Mouse (Mus musculus) R1 (cell line): ENCODE measurements at regions not wholly inside any gene's neighbourhood (a gene's known extent, or its start where the extent isn't known, plus 50 kb on each side); places are given as distances from the start of the nearest gene placed in this dataset.
A peak's percentile ranks its signal among the peaks of the same experiment; 100 is the strongest.

Experiments used
- DNase-seq: peaks from one replicate; pipeline ENCODE4 v3.0.0-alpha.2; 2018; ENCODE audit warnings: low read depth, low spot score

DNA sequence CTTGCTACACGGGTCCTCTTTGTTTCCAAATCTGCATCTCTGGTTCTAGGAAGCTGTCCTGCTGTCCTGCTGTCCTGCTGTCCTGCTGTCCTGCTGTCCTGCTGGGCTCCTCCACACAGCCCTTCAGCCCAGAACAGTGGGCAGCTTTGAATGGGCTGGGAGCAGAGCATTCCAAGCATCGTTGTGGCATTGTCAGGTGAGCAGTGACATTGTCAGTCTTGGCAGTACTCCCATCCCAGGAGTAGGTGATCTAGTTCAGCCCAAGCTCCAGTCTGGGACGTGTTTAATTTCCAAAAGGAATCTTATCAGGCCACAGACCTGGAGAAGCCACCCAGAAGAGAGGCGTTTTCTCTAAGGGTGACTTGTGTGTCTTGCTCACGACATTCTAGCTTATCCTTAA, 99.4 kb upstream of the Foxn2 start:
- DNase-seq = peak; percentile 39

DNA sequence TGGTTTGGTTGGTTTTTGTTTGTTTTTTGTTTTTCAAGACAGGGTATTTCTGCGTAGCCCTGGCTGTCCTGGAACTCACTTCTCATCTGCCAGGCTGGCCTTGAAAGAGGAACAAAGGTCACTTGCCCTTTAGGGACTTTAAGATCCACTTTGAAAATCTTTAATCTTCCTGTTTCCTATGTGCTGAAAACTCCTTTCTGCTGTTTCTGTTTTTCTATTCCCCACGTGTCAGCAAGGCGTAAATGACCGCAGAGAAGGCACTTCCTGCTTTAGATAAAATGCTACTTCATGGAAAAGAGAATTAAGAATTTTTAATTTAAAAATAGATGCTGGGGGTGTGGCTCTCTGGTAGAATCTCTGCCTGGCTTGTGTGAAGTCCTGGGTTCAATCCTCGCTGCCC, 98.9 kb upstream of the Foxn2 start:
- DNase-seq = no peak

DNA sequence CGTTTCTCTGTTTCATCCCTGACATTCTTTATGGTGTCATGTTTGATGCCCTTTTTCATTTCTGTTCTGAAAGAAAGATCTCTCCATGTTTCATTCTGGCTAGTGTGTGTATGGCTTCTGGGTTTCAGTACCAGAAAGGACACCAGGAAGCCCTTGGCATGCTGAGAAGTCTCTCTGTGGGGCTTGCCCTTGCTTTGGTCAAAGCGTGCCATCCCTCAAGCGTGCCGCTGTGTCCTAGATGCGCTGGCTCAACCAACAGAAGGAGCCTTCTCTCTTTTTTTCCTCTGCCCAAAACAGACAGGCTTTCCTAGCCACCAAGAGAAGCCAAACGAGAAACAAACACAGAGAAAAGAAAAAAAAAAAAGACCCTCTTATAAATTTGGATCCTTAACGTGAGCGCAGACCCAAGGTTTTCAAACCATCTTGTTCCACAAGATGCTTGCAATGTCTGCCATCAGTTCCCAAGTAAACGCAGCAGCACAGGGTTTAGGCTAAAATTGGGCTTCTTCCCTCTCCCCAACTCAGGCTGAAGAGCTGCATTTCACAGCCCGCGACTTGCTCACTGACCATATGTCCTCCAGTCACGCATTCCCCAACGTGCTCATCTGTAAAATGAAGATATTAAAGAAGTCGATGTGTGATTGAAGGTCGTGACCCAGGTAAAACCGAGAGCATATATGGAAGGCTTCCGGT, 97.3 kb upstream of the Foxn2 start:
- no peak for DNase-seq

DNA sequence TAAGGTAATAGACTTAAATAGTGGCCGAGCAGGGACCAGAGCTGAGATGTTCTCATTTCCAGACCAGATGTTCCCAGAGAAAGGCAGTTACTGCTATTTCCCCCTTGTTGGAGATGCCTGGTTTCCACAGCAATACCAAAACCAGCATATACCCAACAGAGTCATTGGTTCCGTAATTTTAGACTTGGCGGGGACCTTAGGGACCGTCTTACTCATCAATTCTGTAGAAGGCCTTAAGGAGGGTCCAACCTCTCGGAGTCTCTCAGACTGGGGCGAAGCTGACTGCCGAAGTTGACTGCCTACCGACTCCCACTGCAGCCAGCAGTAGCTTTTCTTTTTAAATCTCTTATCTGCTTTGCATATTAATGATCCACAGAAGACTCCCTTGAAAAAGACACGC, 95.1 kb upstream of the Foxn2 start:
- DNase-seq = peak; percentile 33

DNA sequence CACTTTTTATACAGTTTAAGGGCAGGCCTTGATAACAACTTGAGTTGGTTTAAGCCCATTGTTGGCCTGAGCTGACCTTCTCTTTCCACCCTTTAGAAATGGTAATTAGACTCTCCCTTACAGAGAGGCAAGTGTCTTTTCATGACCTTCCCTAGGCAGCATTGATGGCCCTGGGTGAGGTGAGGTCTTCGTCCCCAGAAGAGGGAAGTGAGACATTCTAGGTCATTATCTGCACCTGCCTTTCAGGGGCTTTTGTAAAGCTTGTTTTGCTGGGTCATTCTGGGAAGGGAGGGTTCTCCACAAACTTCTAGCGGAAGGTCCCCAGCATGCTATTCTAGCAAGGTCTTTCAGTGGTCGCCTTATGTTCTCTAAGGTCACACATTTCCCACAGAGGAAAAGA, 93.6 kb upstream of the Foxn2 start:
- peak; percentile 95 for DNase-seq

DNA sequence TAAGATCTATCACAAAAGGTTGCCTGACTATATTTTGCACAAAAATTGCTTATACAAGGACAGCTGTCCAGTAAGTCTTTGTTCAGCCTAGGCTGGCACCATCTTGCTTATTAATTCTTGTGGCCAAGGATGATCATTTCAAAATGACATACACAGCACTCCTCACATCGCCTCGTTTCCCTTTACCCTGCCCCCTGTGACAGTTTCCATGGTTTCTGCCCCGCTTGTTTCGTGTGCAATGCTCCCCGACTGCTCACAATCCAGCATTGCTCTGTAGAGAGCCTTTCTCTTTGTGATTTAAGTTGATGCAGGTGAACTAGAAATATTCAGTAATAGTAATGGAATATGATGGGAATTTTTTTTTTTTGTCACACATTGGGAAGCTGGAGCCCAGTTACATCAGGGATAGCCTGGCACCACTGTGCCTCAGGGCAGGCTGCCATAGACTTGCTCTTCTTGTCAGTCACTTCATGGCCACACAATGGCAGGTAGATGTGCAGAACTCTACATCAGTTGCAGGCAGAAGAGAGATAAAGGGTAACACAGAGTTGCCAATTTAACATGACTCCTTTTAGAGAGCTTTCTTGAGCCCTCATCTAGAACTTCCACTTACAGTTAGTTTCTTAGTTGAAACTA, 90.6 kb upstream of the Foxn2 start:
- no peak for DNase-seq

DNA sequence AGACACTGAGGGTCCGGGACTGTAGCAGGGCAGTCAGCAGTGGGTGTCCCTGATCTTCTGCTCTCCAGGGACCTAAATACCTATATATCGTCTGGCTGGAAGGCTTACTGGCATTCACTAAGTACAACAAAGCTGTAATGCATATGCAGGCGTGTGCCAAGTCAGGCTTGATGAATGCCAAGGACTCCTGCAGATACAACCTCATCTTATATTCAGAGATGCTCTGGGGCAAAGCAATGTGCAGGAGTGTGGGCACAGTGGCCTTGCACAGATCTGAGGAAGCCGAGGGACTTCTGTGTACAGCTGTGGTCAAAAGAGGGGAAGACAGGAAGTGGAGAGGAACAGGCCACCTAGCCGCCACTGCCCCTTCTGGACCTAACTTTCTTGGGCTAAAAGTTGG, 89.5 kb upstream of the Foxn2 start:
- no peak for DNase-seq

DNA sequence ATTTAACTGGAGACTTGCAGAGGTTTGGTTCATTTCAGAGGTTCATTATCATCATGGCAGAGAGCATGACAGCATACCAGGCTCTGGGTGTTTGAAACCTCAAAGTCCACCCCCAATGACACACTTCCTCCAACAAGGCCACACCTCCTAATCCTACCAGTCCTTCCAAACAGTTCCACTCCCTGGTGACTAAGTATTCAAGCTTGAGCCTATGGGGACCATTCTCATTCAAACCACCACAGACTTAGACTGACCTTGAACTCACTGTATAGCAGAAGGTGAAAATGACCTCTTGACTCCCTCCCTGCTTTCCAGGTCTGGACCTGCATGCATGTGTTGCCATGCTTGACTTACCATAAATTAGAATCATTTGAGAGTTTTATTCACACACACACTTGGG, 87.6 kb upstream of the Foxn2 start:
- DNase-seq = peak; percentile 86

DNA sequence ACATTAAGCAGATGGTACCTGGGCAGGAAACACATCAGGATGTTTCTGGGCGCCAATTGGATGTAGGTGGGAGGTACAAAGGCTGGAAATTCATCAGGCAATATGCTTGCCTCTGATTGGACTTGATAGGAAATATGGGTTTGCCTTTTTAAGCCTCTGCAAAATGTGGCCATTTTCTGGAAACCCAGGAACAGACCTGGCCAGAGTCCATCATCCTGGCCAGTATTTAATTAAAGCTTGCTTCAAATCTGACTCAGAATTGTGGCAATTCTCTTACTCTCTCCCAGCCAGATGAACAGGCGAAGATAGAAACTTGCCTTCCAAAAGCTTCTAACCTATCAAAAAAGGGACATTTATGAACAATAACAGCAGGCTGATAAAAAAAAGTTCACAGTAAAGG, 79.3 kb upstream of the Foxn2 start:
- no peak for DNase-seq

DNA sequence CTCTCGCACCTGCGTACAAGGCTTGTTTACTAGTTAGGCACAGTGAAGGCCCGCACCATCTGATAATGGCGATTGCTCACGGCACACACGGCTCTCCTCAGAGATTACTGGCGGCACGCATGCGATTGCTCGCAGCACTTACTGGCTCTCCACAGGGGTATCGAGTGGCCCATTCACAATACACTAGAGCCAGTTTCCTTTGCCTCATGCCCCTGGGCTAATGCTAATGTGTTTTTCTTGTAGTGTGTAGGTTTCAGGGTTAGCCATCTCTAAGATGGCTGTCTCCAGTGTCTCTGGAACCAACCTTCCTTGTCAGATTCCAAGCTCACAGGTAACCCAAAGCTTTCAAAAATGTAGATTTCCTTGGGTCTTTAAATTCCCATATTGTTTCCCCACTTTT, 78.1 kb upstream of the Foxn2 start:
- peak; percentile 70 for DNase-seq

DNA sequence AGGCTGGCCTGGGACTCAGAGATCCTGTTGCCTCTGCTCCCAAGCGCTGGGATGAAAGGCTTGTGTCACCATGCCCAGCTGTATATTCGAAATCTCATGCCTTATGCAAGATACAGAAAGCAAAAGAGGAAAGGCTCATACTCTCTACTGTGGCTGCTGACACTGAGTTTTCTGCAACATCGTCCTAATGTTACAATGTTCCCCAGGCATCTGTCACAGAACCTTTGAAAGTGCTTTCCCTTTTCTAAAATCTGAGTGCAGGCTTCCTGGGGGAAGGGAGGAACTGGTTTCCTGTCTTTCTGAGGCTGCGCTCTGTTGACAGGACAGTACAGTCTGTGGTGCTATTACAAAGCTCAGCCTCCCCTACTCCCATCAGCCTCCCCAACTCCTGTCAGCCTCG, 72.6 kb upstream of the Foxn2 start:
- no peak for DNase-seq

DNA sequence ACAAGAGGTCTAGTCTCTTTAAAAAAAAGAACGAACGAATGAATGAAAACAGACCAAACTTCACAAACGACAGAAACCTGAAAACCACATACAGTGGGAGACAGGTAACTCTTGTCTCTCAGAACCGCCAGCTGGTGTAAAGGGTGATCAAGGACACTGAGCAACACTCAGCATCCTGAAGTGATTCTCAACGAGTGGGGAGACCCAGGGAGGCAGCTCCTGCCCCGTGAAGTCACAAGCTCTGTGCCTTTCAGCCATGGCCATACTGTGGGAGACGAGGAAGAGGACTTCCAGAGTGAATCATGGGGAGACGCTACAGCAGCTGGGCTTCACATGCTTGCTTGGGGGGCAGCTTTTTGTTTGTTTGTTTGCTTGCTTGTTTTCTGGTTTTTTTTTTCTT, 70.5 kb upstream of the Foxn2 start:
- no peak for DNase-seq

DNA sequence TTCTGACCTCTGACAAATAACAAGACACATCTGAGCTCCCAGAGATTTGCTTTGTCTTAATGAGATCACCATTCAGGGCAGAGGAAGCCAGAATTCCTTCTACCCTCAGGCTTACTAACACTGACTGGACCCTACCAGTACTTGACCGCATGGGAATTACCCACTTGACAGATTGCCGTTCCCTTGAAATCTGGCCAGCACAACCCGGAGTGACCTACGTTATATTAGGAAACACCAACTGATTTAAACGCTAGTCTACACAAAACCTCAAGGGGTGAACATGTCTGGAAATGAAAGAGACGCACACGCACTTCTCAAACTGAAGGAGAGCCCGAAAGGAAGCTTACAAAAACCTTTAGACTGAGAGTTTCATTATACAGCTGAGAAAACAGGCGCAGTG, 69.8 kb upstream of the Foxn2 start:
- no peak for DNase-seq

DNA sequence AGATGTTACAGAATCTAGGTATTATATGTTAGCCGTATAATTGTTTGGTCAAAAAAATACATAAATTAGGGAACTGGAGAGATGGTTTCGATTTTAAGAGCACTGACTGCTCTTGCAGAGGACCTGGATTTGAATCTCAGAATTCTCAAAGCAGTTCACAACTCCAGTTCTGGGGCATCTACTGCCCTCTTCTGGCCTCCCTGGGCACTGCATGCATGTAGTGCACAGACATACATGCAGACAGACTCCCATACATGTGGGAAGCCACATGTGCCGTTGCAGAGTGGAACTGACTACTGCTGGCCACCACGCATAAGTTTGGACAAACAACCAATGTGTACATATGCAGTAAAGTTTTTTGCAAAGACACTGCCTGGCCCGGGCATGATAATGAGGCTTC, 62.0 kb upstream of the Foxn2 start:
- peak; percentile 85 for DNase-seq

DNA sequence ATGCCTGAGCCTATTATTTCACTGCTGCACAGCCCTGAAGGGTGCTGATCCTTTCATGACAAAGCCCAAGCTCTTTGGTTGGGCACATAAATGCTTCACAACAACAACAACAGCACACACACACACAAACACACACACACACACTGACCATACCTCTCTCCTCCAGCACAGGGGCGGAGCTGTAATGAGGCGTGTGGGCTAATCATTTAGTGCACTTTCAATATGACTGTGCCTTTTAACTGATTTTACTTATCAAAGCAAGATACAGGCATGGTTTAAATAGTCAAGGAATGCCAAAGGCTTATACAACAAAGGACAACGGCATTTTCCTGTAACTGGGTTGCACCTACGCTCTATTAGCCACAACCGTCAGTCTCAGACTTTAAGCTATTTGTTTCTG, 61.1 kb upstream of the Foxn2 start:
- no peak for DNase-seq

DNA sequence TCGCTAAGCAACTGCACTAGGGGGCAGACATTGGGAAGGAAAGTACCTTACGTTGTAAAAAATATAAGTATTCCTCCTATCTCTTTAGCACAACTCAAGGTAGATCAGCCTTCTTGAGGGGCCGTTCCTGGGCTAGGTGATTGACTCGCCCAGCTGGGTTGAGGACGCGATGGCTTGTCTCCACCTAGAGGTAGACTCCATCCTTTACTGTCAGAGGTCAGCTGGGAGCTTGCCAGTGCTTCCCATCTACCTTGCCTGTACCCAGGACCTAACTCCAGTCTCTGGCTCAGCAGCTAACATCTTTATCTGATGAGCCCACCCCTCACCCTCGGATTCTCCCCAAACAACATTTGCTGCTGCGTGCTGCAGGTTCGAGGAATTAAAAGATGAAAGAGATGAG, 59.4 kb upstream of the Foxn2 start:
- no peak for DNase-seq

DNA sequence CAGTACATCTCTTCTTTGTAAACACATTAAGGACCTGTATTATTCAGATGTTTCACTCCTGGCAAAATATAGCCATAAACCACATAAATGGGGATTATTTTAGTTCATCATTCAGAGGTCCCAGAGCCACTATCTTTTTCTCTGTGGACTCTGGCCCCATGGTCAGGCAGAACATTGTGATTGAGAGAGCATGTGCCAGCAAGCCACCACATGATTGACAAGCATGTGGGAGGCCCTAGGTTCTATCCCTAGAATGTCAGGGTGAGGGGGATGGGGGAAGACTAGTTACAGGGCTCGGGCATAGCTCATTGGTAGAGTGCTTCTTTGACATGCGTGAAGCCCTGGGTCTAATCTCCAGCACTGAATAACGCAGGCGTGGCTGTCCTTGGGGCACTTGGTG, 57.1 kb upstream of the Foxn2 start:
- no peak for DNase-seq

DNA sequence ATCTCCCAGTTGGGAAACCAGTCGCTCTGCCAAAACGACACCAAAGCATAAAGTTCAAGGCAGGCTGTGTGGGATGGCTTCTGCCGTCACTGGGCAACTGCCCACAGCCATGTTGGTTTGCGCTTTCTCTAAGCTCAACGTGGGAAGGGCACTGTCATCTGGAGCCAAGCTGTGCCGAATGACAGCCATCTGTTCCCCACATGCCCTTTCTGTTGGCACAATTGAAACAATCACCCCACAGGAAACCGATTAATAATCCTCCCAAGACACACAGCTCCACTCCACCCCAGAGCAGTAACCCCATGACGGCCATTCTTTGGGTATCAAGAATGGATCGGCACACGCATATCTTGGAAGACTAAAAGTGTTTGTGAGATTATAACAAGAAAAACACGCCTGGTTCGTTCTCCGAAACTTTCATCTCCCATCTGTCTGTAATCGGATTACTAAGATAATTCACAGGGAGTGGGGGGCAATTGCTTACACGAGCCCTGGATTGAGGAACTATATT, 52.0 kb upstream of the Foxn2 start:
- DNase-seq = no peak

DNA sequence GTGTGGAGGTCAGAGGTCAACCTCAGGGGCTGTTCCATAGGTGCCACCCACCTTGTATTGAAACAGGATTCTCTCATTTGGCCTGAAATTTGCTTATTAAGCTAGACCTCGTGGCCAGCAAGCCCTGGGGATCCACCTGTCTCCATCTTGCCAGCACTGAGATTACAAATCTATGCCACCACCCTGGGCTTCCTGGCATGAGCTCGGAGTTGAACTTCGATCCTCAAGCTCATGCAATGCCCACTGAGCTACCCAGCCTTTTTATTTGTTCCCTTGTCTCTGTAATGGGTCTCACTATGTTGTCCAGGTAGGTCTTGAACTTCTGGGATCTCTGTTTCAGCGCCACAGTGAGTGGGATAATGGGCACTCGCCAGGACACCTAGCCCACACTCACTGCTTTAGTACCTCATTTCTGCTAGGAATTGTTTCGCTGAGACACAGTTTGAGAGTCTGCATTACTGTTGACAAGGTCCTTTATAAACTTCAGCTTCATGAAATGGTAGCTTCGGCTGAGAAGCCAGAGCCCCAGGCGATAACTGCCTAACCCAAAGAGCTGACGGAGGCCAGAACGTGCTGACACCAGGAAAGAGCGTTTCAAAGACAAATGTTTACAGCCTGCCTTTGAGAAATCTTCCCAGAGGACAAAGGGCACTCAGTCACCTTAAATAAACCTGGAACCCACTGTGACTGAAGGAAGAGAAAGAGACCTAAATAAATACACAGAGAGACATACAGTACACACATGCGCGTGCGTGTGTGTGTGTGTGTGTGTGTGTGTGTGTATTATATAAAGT, 50.6 kb upstream of the Foxn2 start:
- no peak for DNase-seq
